Mouse (Mus musculus): Measurements from ENCODE around the gene Rpl10a. TPM values are rescaled to one million over a fixed set of nuclear protein-coding genes. Genes with fewer than 3 reads are reported as not detected.

The Rpl10a gene
- polyA plus RNA-seq, 1 experiment from 2014 or later: 401 TPM

- H3K27ac ChIP-seq (replicated peaks; ENCODE audit: low read depth, low read length): no peak overlapping the region
- no peaks in the 10 kb centered on the region for H3K27me3 ChIP-seq (ENCODE audit: control insufficient read depth, insufficient read depth, low read length)
- 39% methylated on average over 5 of the region's 5 CpGs for WGBS
- H3K36me3 ChIP-seq (ENCODE audit: control insufficient read depth, insufficient read depth, low read length): no peaks in the 10 kb centered on the region
- H3K4me2 ChIP-seq (ENCODE audit: low read length): no peak overlapping the region
- no peak overlapping the region for H3K9ac ChIP-seq (replicated peaks; ENCODE audit: low read length)
- ATAC-seq (ENCODE audit: low FRiP score, low TSS enrichment): no peak
- no peaks in the 10 kb centered on the region for H3K4me1 ChIP-seq (ENCODE audit: control insufficient read depth, insufficient read depth, low read length)
- H3K4me3 ChIP-seq (replicated peaks; ENCODE audit: low read depth, low read length): no peak overlapping the region
- H3K9me3 ChIP-seq (ENCODE audit: control insufficient read depth, low read length): no peaks in the 10 kb centered on the region
- no peak for DNase-seq
Observed at GRCm38 (mm10) chr17:28286964-28287363, 41.3 kb upstream of the Rpl10a start.

- Histone ChIP-seq H3K27me3 (ENCODE audit: control insufficient read depth, insufficient read depth, low read length) (no peaks in the 10 kb centered on the region), H3K27ac (replicated peaks; ENCODE audit: low read depth, low read length) (no peak overlapping the region), H3K4me3 (replicated peaks; ENCODE audit: low read depth, low read length) (no peak overlapping the region), H3K9me3 (ENCODE audit: control insufficient read depth, low read length) (no peaks in the 10 kb centered on the region), H3K36me3 (ENCODE audit: control insufficient read depth, insufficient read depth, low read length) (no peaks in the 10 kb centered on the region), H3K4me1 (ENCODE audit: control insufficient read depth, insufficient read depth, low read length) (no peaks in the 10 kb centered on the region), H3K4me2 (ENCODE audit: low read length) (no peak overlapping the region), H3K9ac (replicated peaks; ENCODE audit: low read length) (no peak overlapping the region)
- ATAC-seq (ENCODE audit: low FRiP score, low TSS enrichment) (no peak), DNase-seq (peak; percentile 32)
- WGBS: 65% methylated on average over 8 of the region's 8 CpGs
Observed at GRCm38 (mm10) chr17:28287578-28287977, 40.7 kb upstream of the Rpl10a start.

- Histone ChIP-seq H3K27me3 (ENCODE audit: control insufficient read depth, insufficient read depth, low read length) (no peaks in the 10 kb centered on the region), H3K4me3 (replicated peaks; ENCODE audit: low read depth, low read length) (no peak overlapping the region), H3K4me2 (ENCODE audit: low read length) (no peak overlapping the region), H3K27ac (replicated peaks; ENCODE audit: low read depth, low read length) (no peak overlapping the region), H3K9ac (replicated peaks; ENCODE audit: low read length) (no peak overlapping the region), H3K36me3 (ENCODE audit: control insufficient read depth, insufficient read depth, low read length) (no peaks in the 10 kb centered on the region), H3K4me1 (ENCODE audit: control insufficient read depth, insufficient read depth, low read length) (no peaks in the 10 kb centered on the region), H3K9me3 (ENCODE audit: control insufficient read depth, low read length) (no peaks in the 10 kb centered on the region)
- WGBS: 70% methylated on average over 5 of the region's 5 CpGs
- peak; percentile 41 for DNase-seq
- ATAC-seq (ENCODE audit: low FRiP score, low TSS enrichment): no peak
Observed at GRCm38 (mm10) chr17:28287980-28288379, 40.3 kb upstream of the Rpl10a start.

- no peak overlapping the region for H3K4me2 ChIP-seq (ENCODE audit: low read length)
- no peaks in the 10 kb centered on the region for H3K27me3 ChIP-seq (ENCODE audit: control insufficient read depth, insufficient read depth, low read length)
- 0 out of 2 replicates have a peak, but pooled peaks cover 3% of the 10 kb centered on the region for H3K4me1 ChIP-seq (ENCODE audit: control insufficient read depth, insufficient read depth, low read length)
- H3K27ac ChIP-seq (replicated peaks; ENCODE audit: low read depth, low read length): no peak overlapping the region
- H3K36me3 ChIP-seq (ENCODE audit: control insufficient read depth, insufficient read depth, low read length): no peaks in the 10 kb centered on the region
- H3K9me3 ChIP-seq (ENCODE audit: control insufficient read depth, low read length): no peaks in the 10 kb centered on the region
- H3K9ac ChIP-seq (replicated peaks; ENCODE audit: low read length): no peak overlapping the region
- 74% methylated on average over 3 of the region's 3 CpGs for WGBS
- no peak for ATAC-seq (ENCODE audit: low FRiP score, low TSS enrichment)
- no peak overlapping the region for H3K4me3 ChIP-seq (replicated peaks; ENCODE audit: low read depth, low read length)
- DNase-seq: no peak
Observed at GRCm38 (mm10) chr17:28290262-28290661, 38.0 kb upstream of the Rpl10a start.

- no peaks in the 10 kb centered on the region for H3K27me3 ChIP-seq (ENCODE audit: control insufficient read depth, insufficient read depth, low read length)
- H3K9ac ChIP-seq (replicated peaks; ENCODE audit: low read length): no peak overlapping the region
- H3K4me1 ChIP-seq (ENCODE audit: control insufficient read depth, insufficient read depth, low read length): 0 out of 2 replicates have a peak, but pooled peaks cover 3% of the 10 kb centered on the region
- ATAC-seq (ENCODE audit: low FRiP score, low TSS enrichment) (no peak), DNase-seq (no peak)
- H3K36me3 ChIP-seq (ENCODE audit: control insufficient read depth, insufficient read depth, low read length): no peaks in the 10 kb centered on the region
- H3K4me3 ChIP-seq (replicated peaks; ENCODE audit: low read depth, low read length): no peak overlapping the region
- no peak overlapping the region for H3K4me2 ChIP-seq (ENCODE audit: low read length)
- H3K27ac ChIP-seq (replicated peaks; ENCODE audit: low read depth, low read length): no peak overlapping the region
- WGBS: 85% methylated on average over 11 of the region's 11 CpGs
- no peaks in the 10 kb centered on the region for H3K9me3 ChIP-seq (ENCODE audit: control insufficient read depth, low read length)
Observed at GRCm38 (mm10) chr17:28290671-28291070, 37.6 kb upstream of the Rpl10a start.

- 0 out of 2 replicates have a peak, but pooled peaks cover 3% of the 10 kb centered on the region for H3K4me1 ChIP-seq (ENCODE audit: control insufficient read depth, insufficient read depth, low read length)
- DNase-seq: no peak
- 86% methylated on average over 7 of the region's 7 CpGs for WGBS
Observed at GRCm38 (mm10) chr17:28291346-28291745, 36.9 kb upstream of the Rpl10a start.

GRCm38 (mm10) chr17:28293716-28294115 lies 34.6 kb upstream of the Rpl10a start:
- no peak overlapping the region for H3K27ac ChIP-seq (replicated peaks; ENCODE audit: low read depth, low read length)
- no peaks in the 10 kb centered on the region for H3K27me3 ChIP-seq (ENCODE audit: control insufficient read depth, insufficient read depth, low read length)
- ATAC-seq (ENCODE audit: low FRiP score, low TSS enrichment): no peak
- H3K4me1 ChIP-seq (ENCODE audit: control insufficient read depth, insufficient read depth, low read length): 0 out of 2 replicates have a peak, but pooled peaks cover 3% of the 10 kb centered on the region
- no peak for DNase-seq
- 84% methylated on average over 4 of the region's 4 CpGs for WGBS
- no peaks in the 10 kb centered on the region for H3K9me3 ChIP-seq (ENCODE audit: control insufficient read depth, low read length)
- 0 out of 2 replicates have a peak, but pooled peaks cover under 1% of the 10 kb centered on the region for H3K36me3 ChIP-seq (ENCODE audit: control insufficient read depth, insufficient read depth, low read length)
- H3K4me2 ChIP-seq (ENCODE audit: low read length): no peak overlapping the region
- no peak overlapping the region for H3K4me3 ChIP-seq (replicated peaks; ENCODE audit: low read depth, low read length)
- H3K9ac ChIP-seq (replicated peaks; ENCODE audit: low read length): no peak overlapping the region

More at GRCm38 (mm10) chr17:28291346-28291745, 36.9 kb upstream of the Rpl10a start:
- ATAC-seq (ENCODE audit: low FRiP score, low TSS enrichment): no peak
- Histone ChIP-seq H3K9ac (replicated peaks; ENCODE audit: low read length) (no peak overlapping the region), H3K4me3 (replicated peaks; ENCODE audit: low read depth, low read length) (no peak overlapping the region), H3K36me3 (ENCODE audit: control insufficient read depth, insufficient read depth, low read length) (no peaks in the 10 kb centered on the region), H3K9me3 (ENCODE audit: control insufficient read depth, low read length) (no peaks in the 10 kb centered on the region), H3K4me2 (ENCODE audit: low read length) (no peak overlapping the region), H3K27me3 (ENCODE audit: control insufficient read depth, insufficient read depth, low read length) (no peaks in the 10 kb centered on the region), H3K27ac (replicated peaks; ENCODE audit: low read depth, low read length) (no peak overlapping the region)

GRCm38 (mm10) chr17:28294449-28295333 lies 33.6 kb upstream of the Rpl10a start:
- 58% methylated on average over 17 of the region's 17 CpGs for WGBS
- Histone ChIP-seq H3K36me3 (ENCODE audit: control insufficient read depth, insufficient read depth, low read length) (0 out of 2 replicates have a peak, but pooled peaks cover 5% of the 10 kb centered on the region), H3K9ac (replicated peaks; ENCODE audit: low read length) (no peak overlapping the region), H3K27ac (replicated peaks; ENCODE audit: low read depth, low read length) (peak overlapping the region; percentile 63), H3K4me1 (ENCODE audit: control insufficient read depth, insufficient read depth, low read length) (0 out of 2 replicates have a peak, but pooled peaks cover 3% of the 10 kb centered on the region), H3K9me3 (ENCODE audit: control insufficient read depth, low read length) (no peaks in the 10 kb centered on the region), H3K4me3 (replicated peaks; ENCODE audit: low read depth, low read length) (no peak overlapping the region), H3K4me2 (ENCODE audit: low read length) (no peak overlapping the region), H3K27me3 (ENCODE audit: control insufficient read depth, insufficient read depth, low read length) (no peaks in the 10 kb centered on the region)
- ATAC-seq (ENCODE audit: low FRiP score, low TSS enrichment) (no peak), DNase-seq (peak; percentile 31)

- Histone ChIP-seq H3K4me1 (ENCODE audit: control insufficient read depth, insufficient read depth, low read length) (0 out of 2 replicates have a peak, but pooled peaks cover 3% of the 10 kb centered on the region), H3K36me3 (ENCODE audit: control insufficient read depth, insufficient read depth, low read length) (0 out of 2 replicates have a peak, but pooled peaks cover 5% of the 10 kb centered on the region), H3K9ac (replicated peaks; ENCODE audit: low read length) (no peak overlapping the region), H3K4me2 (ENCODE audit: low read length) (no peak overlapping the region), H3K27ac (replicated peaks; ENCODE audit: low read depth, low read length) (no peak overlapping the region), H3K27me3 (ENCODE audit: control insufficient read depth, insufficient read depth, low read length) (no peaks in the 10 kb centered on the region), H3K4me3 (replicated peaks; ENCODE audit: low read depth, low read length) (no peak overlapping the region), H3K9me3 (ENCODE audit: control insufficient read depth, low read length) (no peaks in the 10 kb centered on the region)
- WGBS: 93% methylated on average over 17 of the region's 17 CpGs
- DNase-seq: no peak
- ATAC-seq (ENCODE audit: low FRiP score, low TSS enrichment): no peak
Observed at GRCm38 (mm10) chr17:28298888-28299287, 29.4 kb upstream of the Rpl10a start.
